Mouse (Mus musculus) ES-E14 (cell line): ENCODE data around the gene Hoxa6. TPM values are rescaled to one million over a fixed set of nuclear protein-coding genes. Genes with fewer than 3 reads are reported as not detected.

Source experiments
- DNase-seq: peaks from one replicate; pipeline ENCODE4 v3.0.0-alpha.2; 2013; ENCODE audit warnings: low read depth, low spot score
- H3K27ac ChIP-seq: 2 replicates; pipeline ENCODE4 v1.5.1; 2012; ENCODE audit warnings: low read depth, mild to moderate bottlenecking, low read length, moderate library complexity, mixed read lengths; ENCODE audit not compliant: poor library complexity, insufficient read depth, severe bottlenecking
- H3K36me3 ChIP-seq: 2 replicates; pipeline ENCODE4 v1.6.1; 2012; ENCODE audit warnings: mild to moderate bottlenecking, low read length, moderate library complexity, mixed read lengths; ENCODE audit not compliant: control insufficient read depth, poor library complexity, insufficient read depth, severe bottlenecking
- H3K4me1 ChIP-seq, 2 experiments: fragments of 150-350 bp in 1 of 2; sonication (generic) in 1 of 2; 2 replicates each; pipeline ENCODE4 v1.6.1; 2012; ENCODE audit warnings: low read length in 2 of 2, mild to moderate bottlenecking in 1 of 2, mixed read lengths in 1 of 2; ENCODE audit not compliant: control insufficient read depth in 2 of 2, insufficient read depth in 2 of 2, poor library complexity in 1 of 2
- H3K4me3 ChIP-seq, 2 experiments: fragments of 150-350 bp in 1 of 2; sonication (generic) in 1 of 2; 2 replicates each; pipeline ENCODE4 v1.5.1; 2012; ENCODE audit warnings: low read length in 2 of 2, low read depth in 1 of 2, mild to moderate bottlenecking in 1 of 2, mixed read lengths in 1 of 2; ENCODE audit not compliant: insufficient read depth in 1 of 2, poor library complexity in 1 of 2, severe bottlenecking in 1 of 2
- H3K9ac ChIP-seq: 2 replicates; pipeline ENCODE4 v1.6.1; 2012; ENCODE audit warnings: low read depth, mild to moderate bottlenecking, low read length, mixed read lengths; ENCODE audit not compliant: poor library complexity, insufficient read depth, severe bottlenecking
- H3K9me3 ChIP-seq: fragments of 150-350 bp; sonication (generic); 2 replicates; pipeline ENCODE4 v1.6.1; 2012; ENCODE audit warnings: low read depth, mild to moderate bottlenecking, low read length; ENCODE audit not compliant: control insufficient read depth, insufficient read depth
- CHD2 ChIP-seq: IDR thresholded peaks from 2 replicates; pipeline ENCODE4 v1.6.1; 2014; ENCODE audit warnings: mild to moderate bottlenecking, low read depth, low read length, inconsistent platforms
- HCFC1 ChIP-seq: IDR thresholded peaks from 2 replicates; pipeline ENCODE4 v1.6.1; 2012; ENCODE audit warnings: low read length, inconsistent platforms, borderline replicate concordance; ENCODE audit not compliant: insufficient read depth
- MAFK ChIP-seq: IDR thresholded peaks from 2 replicates; pipeline ENCODE4 v1.6.1; 2014; ENCODE audit warnings: mild to moderate bottlenecking, low read depth, low read length, inconsistent platforms; ENCODE audit not compliant: insufficient read depth
- ZC3H11A ChIP-seq: IDR thresholded peaks from 2 replicates; pipeline ENCODE4 v1.6.1; 2012; ENCODE audit warnings: low read depth, mild to moderate bottlenecking, inconsistent platforms, low read length, borderline replicate concordance
- ZNF384 ChIP-seq: IDR thresholded peaks from 2 replicates; pipeline ENCODE4 v1.6.1; 2012; ENCODE audit warnings: low read depth, low read length, inconsistent platforms
- in situ Hi-C, 2 experiments: fragments of 600-800 bp; cut with MboI; formaldehyde crosslinking; loops; one replicate each; pipeline ENCODE4 v1.15.1; 2025; ENCODE audit warnings: low sequenced_read_pairs in 2 of 2, inconsistent platforms in 1 of 2; ENCODE audit not compliant: unreplicated experiment in 2 of 2
- total RNA-seq: library from RNA; depleted of rRNA; stranded (reverse); fragments of 300-350 nt; gene quantifications from 2 replicates; pipeline ENCODE4 v1.2.3, GENCODE M21; 2012

The Hoxa6 gene
- total RNA-seq, 1 experiment: not detected

GRCm38 (mm10) chr6:52168191-52169055 lies 40.1 kb downstream of the Hoxa6 start:
- TF ChIP-seq MAFK (no peak), HCFC1 (no peak), CHD2 (no peak), ZC3H11A (no peak), ZNF384 (no peak)
- Histone ChIP-seq H3K36me3 (no peaks in the 10 kb centered on the region), H3K9ac (no peak overlapping the region), H3K4me3 (no peak overlapping the region), H3K4me1 (peaks cover 0 to 6% of the 10 kb centered on the region in 2 experiments; a peak in 1 of 4 replicates), H3K27ac (no peak overlapping the region), H3K9me3 (no peaks in the 10 kb centered on the region)
- in situ Hi-C loops: loop anchor here (10.0 kb wide), 3 partner anchors 56 to 994 kb away; partner anchors contain the start of genes Hoxa7 (in 2 of the 2) and Evx1 (in 1 of the 2)
- DNase-seq: no peak

- no peak for DNase-seq
- H3K27ac ChIP-seq: no peak overlapping the region
- in situ Hi-C loops: loop anchor here (10.0 kb wide), 3 partner anchors 57 to 993 kb away; partner anchors contain the start of genes Hoxa7 (in 2 of the 2) and Evx1 (in 1 of the 2)
Measured at GRCm38 (mm10) chr6:52167736-52168161, 40.8 kb downstream of the Hoxa6 start.

GRCm38 (mm10) chr6:52167176-52167575 lies 41.3 kb downstream of the Hoxa6 start:
- Histone ChIP-seq H3K4me1 (peaks cover 0 to 9% of the 10 kb centered on the region in 2 experiments; a peak in 1 of 4 replicates), H3K9me3 (no peaks in the 10 kb centered on the region), H3K36me3 (no peaks in the 10 kb centered on the region), H3K4me3 (no peak overlapping the region), H3K9ac (no peak overlapping the region), H3K27ac (no peak overlapping the region)
- TF ChIP-seq CHD2: no peak
- TF ChIP-seq HCFC1: no peak
- no peak for TF ChIP-seq ZC3H11A
- no peak for TF ChIP-seq MAFK
- no peak for DNase-seq
- in situ Hi-C loops: loop anchor here (10.0 kb wide), 3 partner anchors 58 to 992 kb away; partner anchors contain the start of genes Hoxa7 (in 2 of the 2) and Evx1 (in 1 of the 2)

More at GRCm38 (mm10) chr6:52167736-52168161, 40.8 kb downstream of the Hoxa6 start:
- H3K4me3 ChIP-seq: no peak overlapping the region
- H3K4me1 ChIP-seq: peaks cover 0 to 9% of the 10 kb centered on the region in 2 experiments; a peak in 1 of 4 replicates
- no peaks in the 10 kb centered on the region for H3K36me3 ChIP-seq
- TF ChIP-seq CHD2 (no peak), ZNF384 (no peak), ZC3H11A (no peak), HCFC1 (no peak), MAFK (no peak)
- no peaks in the 10 kb centered on the region for H3K9me3 ChIP-seq
- H3K9ac ChIP-seq: no peak overlapping the region

GRCm38 (mm10) chr6:52166431-52167077 lies 42.0 kb downstream of the Hoxa6 start:
- no peak for DNase-seq
- Histone ChIP-seq H3K4me1 (peaks cover 0 to 9% of the 10 kb centered on the region in 2 experiments; a peak in 1 of 4 replicates), H3K9ac (no peak overlapping the region)

More at GRCm38 (mm10) chr6:52166431-52167077, 42.0 kb downstream of the Hoxa6 start:
- H3K4me3 ChIP-seq: no peak overlapping the region
- H3K27ac ChIP-seq: no peak overlapping the region
- in situ Hi-C loops: loop anchor here (10.0 kb wide), 3 partner anchors 58 to 992 kb away; partner anchors contain the start of genes Hoxa7 (in 2 of the 2) and Evx1 (in 1 of the 2)
- no peaks in the 10 kb centered on the region for H3K9me3 ChIP-seq
- TF ChIP-seq HCFC1 (no peak), MAFK (no peak), ZC3H11A (no peak), CHD2 (no peak), ZNF384 (no peak)
- H3K36me3 ChIP-seq: no peaks in the 10 kb centered on the region
